Mouse (Mus musculus): Measurements from ENCODE around the gene Dpp4. TPM values are rescaled to one million over a fixed set of nuclear protein-coding genes. Genes with fewer than 3 reads are reported as not detected.

Gene Dpp4
- polyA plus RNA-seq (2012; fragmentation: generic; extraction: Trizol) = not detected
- long read RNA-seq, experiment 1 = 0 reads
- long read RNA-seq, experiment 2 = 0 reads

GRCm38 (mm10) chr2:62412081-62412821 lies at the start of gene Dpp4:
Gene Dpp4 (minus strand): TSS chr2:62412231.
- no peaks in the 10 kb centered on the region for H3K79me3 ChIP-seq (ENCODE audit: low read depth)
- no peak within 1 kb of the TSS for H3K4me3 ChIP-seq (ENCODE audit: insufficient read depth, poor library complexity, severe bottlenecking)
- no peaks in the 10 kb centered on the region for H3K36me3 ChIP-seq (ENCODE audit: control insufficient read depth, insufficient read depth)
- no peak within 1 kb of the TSS for H3ac ChIP-seq (ENCODE audit: control insufficient read depth, insufficient read length, low read depth)
- H3K79me2 ChIP-seq (ENCODE audit: control insufficient read depth, insufficient read depth) = no peaks in the 10 kb centered on the region
- peaks cover 3% of the 10 kb centered on the region for H3K27me3 ChIP-seq (ENCODE audit: control insufficient read depth, insufficient read depth, insufficient read length)
- no peak for TF ChIP-seq FOSL1 (IDR thresholded peaks at IDR 0.05; ENCODE audit: insufficient read depth, low read length, poor library complexity, severe bottlenecking)
- TF ChIP-seq MAX (IDR thresholded peaks at IDR 0.05) = no peak
- no peak for TF ChIP-seq CEBPB (IDR thresholded peaks at IDR 0.05; ENCODE audit: low read depth)
- TF ChIP-seq CTCF (IDR thresholded peaks at IDR 0.05; ENCODE audit: control insufficient read depth, insufficient read depth, insufficient read length) = no peak
- no peak for TF ChIP-seq MYOG (IDR thresholded peaks at IDR 0.05; ENCODE audit: control insufficient read depth, extremely low read depth, insufficient read length)
- no peak for TF ChIP-seq USF1 (IDR thresholded peaks at IDR 0.05; ENCODE audit: low read depth)
- no peak for TF ChIP-seq MYOD1 (IDR thresholded peaks at IDR 0.05; ENCODE audit: control insufficient read depth, insufficient read length, low read depth)

- Histone ChIP-seq H3K27me3 (ENCODE audit: control insufficient read depth, insufficient read depth, insufficient read length) (no peaks in the 10 kb centered on the region), H3K79me3 (ENCODE audit: low read depth) (no peaks in the 10 kb centered on the region), H3K4me3 (ENCODE audit: insufficient read depth, poor library complexity, severe bottlenecking) (no peak overlapping the region), H3K36me3 (ENCODE audit: control insufficient read depth, insufficient read depth) (no peaks in the 10 kb centered on the region), H3K79me2 (ENCODE audit: control insufficient read depth, insufficient read depth) (no peaks in the 10 kb centered on the region), H3ac (ENCODE audit: control insufficient read depth, insufficient read length, low read depth) (no peak overlapping the region)
- TF ChIP-seq CEBPB (IDR thresholded peaks at IDR 0.05; ENCODE audit: low read depth) (no peak), MYOG (IDR thresholded peaks at IDR 0.05; ENCODE audit: control insufficient read depth, extremely low read depth, insufficient read length) (no peak), MYOD1 (IDR thresholded peaks at IDR 0.05; ENCODE audit: control insufficient read depth, insufficient read length, low read depth) (no peak), USF1 (IDR thresholded peaks at IDR 0.05; ENCODE audit: low read depth) (no peak), MAX (IDR thresholded peaks at IDR 0.05) (no peak), CTCF (IDR thresholded peaks at IDR 0.05; ENCODE audit: control insufficient read depth, insufficient read depth, insufficient read length) (no peak), FOSL1 (IDR thresholded peaks at IDR 0.05; ENCODE audit: insufficient read depth, low read length, poor library complexity, severe bottlenecking) (no peak)
These were observed 48.9 kb upstream of the Dpp4 start for GRCm38 (mm10) chr2:62460815-62461450.

DNA sequence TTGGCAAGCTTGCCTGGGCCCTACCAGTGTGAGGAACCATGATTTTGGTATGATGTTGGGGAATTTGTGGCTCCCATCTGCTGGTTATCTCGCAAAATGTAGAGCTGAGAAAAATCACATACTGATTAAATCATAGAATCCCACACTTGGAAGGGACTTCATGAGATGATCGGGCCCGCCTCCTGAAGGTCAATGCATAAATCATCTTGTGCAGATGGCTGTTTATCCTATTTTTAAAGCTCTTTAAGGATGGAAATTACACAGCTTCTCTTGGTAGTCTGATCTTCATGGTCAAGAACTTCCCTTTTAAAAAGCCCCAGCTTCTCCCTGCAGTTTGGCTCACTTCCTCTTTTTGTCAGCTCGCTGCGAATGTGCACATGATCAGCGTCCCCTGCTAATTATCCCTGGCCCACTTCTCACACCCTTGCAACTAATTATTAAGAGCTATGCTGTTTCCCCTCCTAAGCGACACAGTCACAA lies 48.2 kb upstream of the Dpp4 start:
- Histone ChIP-seq H3K27me3 (ENCODE audit: control insufficient read depth, insufficient read depth, insufficient read length) (no peaks in the 10 kb centered on the region), H3K36me3 (ENCODE audit: control insufficient read depth, insufficient read depth) (no peaks in the 10 kb centered on the region), H3K4me3 (ENCODE audit: insufficient read depth, poor library complexity, severe bottlenecking) (no peak overlapping the region), H3ac (ENCODE audit: control insufficient read depth, insufficient read length, low read depth) (no peak overlapping the region), H3K79me3 (ENCODE audit: low read depth) (no peaks in the 10 kb centered on the region), H3K79me2 (ENCODE audit: control insufficient read depth, insufficient read depth) (no peaks in the 10 kb centered on the region)
- TF ChIP-seq FOSL1 (IDR thresholded peaks at IDR 0.05; ENCODE audit: insufficient read depth, low read length, poor library complexity, severe bottlenecking) (no peak), USF1 (IDR thresholded peaks at IDR 0.05; ENCODE audit: low read depth) (no peak), CTCF (IDR thresholded peaks at IDR 0.05; ENCODE audit: control insufficient read depth, insufficient read depth, insufficient read length) (no peak), MYOD1 (IDR thresholded peaks at IDR 0.05; ENCODE audit: control insufficient read depth, insufficient read length, low read depth) (no peak), MAX (IDR thresholded peaks at IDR 0.05) (no peak), CEBPB (IDR thresholded peaks at IDR 0.05; ENCODE audit: low read depth) (no peak), MYOG (IDR thresholded peaks at IDR 0.05; ENCODE audit: control insufficient read depth, extremely low read depth, insufficient read length) (no peak)

GRCm38 (mm10) chr2:62459241-62460174 lies 47.5 kb upstream of the Dpp4 start:
- TF ChIP-seq MYOD1 (IDR thresholded peaks at IDR 0.05; ENCODE audit: control insufficient read depth, insufficient read length, low read depth) (no peak), MYOG (IDR thresholded peaks at IDR 0.05; ENCODE audit: control insufficient read depth, extremely low read depth, insufficient read length) (no peak), FOSL1 (IDR thresholded peaks at IDR 0.05; ENCODE audit: insufficient read depth, low read length, poor library complexity, severe bottlenecking) (no peak), CEBPB (IDR thresholded peaks at IDR 0.05; ENCODE audit: low read depth) (no peak), CTCF (IDR thresholded peaks at IDR 0.05; ENCODE audit: control insufficient read depth, insufficient read depth, insufficient read length) (no peak), MAX (IDR thresholded peaks at IDR 0.05) (no peak), USF1 (IDR thresholded peaks at IDR 0.05; ENCODE audit: low read depth) (no peak)
- Histone ChIP-seq H3K36me3 (ENCODE audit: control insufficient read depth, insufficient read depth) (no peaks in the 10 kb centered on the region), H3K4me3 (ENCODE audit: insufficient read depth, poor library complexity, severe bottlenecking) (no peak overlapping the region), H3K27me3 (ENCODE audit: control insufficient read depth, insufficient read depth, insufficient read length) (no peaks in the 10 kb centered on the region), H3K79me2 (ENCODE audit: control insufficient read depth, insufficient read depth) (no peaks in the 10 kb centered on the region), H3K79me3 (ENCODE audit: low read depth) (no peaks in the 10 kb centered on the region), H3ac (ENCODE audit: control insufficient read depth, insufficient read length, low read depth) (no peak overlapping the region)

DNA sequence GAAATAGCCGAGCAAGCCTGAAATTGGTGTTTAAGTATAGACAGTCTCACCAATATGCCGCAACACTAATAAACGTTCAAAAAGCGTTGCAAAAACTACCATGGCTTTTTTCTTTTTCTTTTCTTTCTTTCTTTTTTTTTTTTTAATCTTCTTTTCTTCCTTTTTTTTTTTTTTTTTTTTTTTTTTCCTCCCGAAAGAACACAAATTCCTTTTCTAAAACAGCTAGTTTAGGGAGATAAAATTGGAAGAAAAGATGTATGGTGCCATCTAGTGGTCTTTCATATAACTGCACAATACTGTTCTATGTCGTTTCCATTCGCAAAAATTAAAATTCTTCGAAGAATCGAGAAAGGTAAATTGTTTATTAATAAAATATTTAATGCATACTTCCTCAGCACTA lies 46.0 kb upstream of the Dpp4 start:
- Histone ChIP-seq H3ac (ENCODE audit: control insufficient read depth, insufficient read length, low read depth) (no peak overlapping the region), H3K4me3 (ENCODE audit: insufficient read depth, poor library complexity, severe bottlenecking) (no peak overlapping the region), H3K79me2 (ENCODE audit: control insufficient read depth, insufficient read depth) (no peaks in the 10 kb centered on the region), H3K36me3 (ENCODE audit: control insufficient read depth, insufficient read depth) (no peaks in the 10 kb centered on the region), H3K27me3 (ENCODE audit: control insufficient read depth, insufficient read depth, insufficient read length) (no peaks in the 10 kb centered on the region), H3K79me3 (ENCODE audit: low read depth) (no peaks in the 10 kb centered on the region)
- no peak for TF ChIP-seq USF1 (IDR thresholded peaks at IDR 0.05; ENCODE audit: low read depth)
- no peak for TF ChIP-seq MYOG (IDR thresholded peaks at IDR 0.05; ENCODE audit: control insufficient read depth, extremely low read depth, insufficient read length)
- no peak for TF ChIP-seq CEBPB (IDR thresholded peaks at IDR 0.05; ENCODE audit: low read depth)
- no peak for TF ChIP-seq FOSL1 (IDR thresholded peaks at IDR 0.05; ENCODE audit: insufficient read depth, low read length, poor library complexity, severe bottlenecking)
